Mouse (Mus musculus): Measurements from ENCODE around the gene BC049715. TPM values are rescaled to one million over a fixed set of nuclear protein-coding genes. Genes with fewer than 3 reads are reported as not detected.
A peak's percentile ranks its signal among the peaks of the same experiment; 100 is the strongest.

Gene BC049715
- not detected in 2 replicates for polyA plus RNA-seq (2011; ENCODE audit: insufficient read depth, insufficient read length, low replicate concordance, missing spikeins)

- TF ChIP-seq CTCF (IDR thresholded peaks at IDR 0.05; ENCODE audit: control insufficient read depth, insufficient read depth, low read length) (no peak), POLR2A (IDR thresholded peaks at IDR 0.05; ENCODE audit: borderline replicate concordance, control insufficient read depth, low read depth, low read length) (no peak)
- Histone ChIP-seq H3K4me3 (replicated peaks; ENCODE audit: control insufficient read depth, low read depth, low read length) (peak within 1 kb of the TSS; percentile 98), H3K27ac (ENCODE audit: control insufficient read depth, insufficient read depth, low read depth, low read length, poor library complexity) (peak within 1 kb of the TSS; percentile 89), H3K4me1 (ENCODE audit: control insufficient read depth, insufficient read depth, low read length) (no peaks in the 10 kb centered on the region; the same call in 1 of the 2 replicates)
- WGBS, result under 1% methylated on average over 34 of the region's 34 CpGs
Observed at GRCm38 (mm10) chr6:136827516-136827880, at the start of gene BC049715. BC049715 (plus strand) TSS chr6:136827626.

GRCm38 (mm10) chr6:136781377-136781986, 45.9 kb upstream of the BC049715 start, which contains the start of gene Gucy2c:
Gucy2c (minus strand) TSS chr6:136781765.
- Histone ChIP-seq H3K4me3 (replicated peaks; ENCODE audit: control insufficient read depth, low read depth, low read length) (no peak within 1 kb of the TSS), H3K4me1 (ENCODE audit: control insufficient read depth, insufficient read depth, low read length) (no peaks in the 10 kb centered on the region; the same call in 1 of the 2 replicates), H3K27ac (ENCODE audit: control insufficient read depth, insufficient read depth, low read depth, low read length, poor library complexity) (no peak within 1 kb of the TSS)
- no peak for TF ChIP-seq POLR2A (IDR thresholded peaks at IDR 0.05; ENCODE audit: borderline replicate concordance, control insufficient read depth, low read depth, low read length)
- no peak for TF ChIP-seq CTCF (IDR thresholded peaks at IDR 0.05; ENCODE audit: control insufficient read depth, insufficient read depth, low read length)
- 79% methylated on average over 20 of the region's 20 CpGs for WGBS

GRCm38 (mm10) chr6:136782146-136782545, 45.3 kb upstream of the BC049715 start:
- TF ChIP-seq CTCF (IDR thresholded peaks at IDR 0.05; ENCODE audit: control insufficient read depth, insufficient read depth, low read length) (no peak), POLR2A (IDR thresholded peaks at IDR 0.05; ENCODE audit: borderline replicate concordance, control insufficient read depth, low read depth, low read length) (no peak)
- peaks cover 1% of the 10 kb centered on the region; the same call in 1 of the 2 replicates for H3K4me1 ChIP-seq (ENCODE audit: control insufficient read depth, insufficient read depth, low read length)
- WGBS, result 71% methylated on average over 12 of the region's 12 CpGs
- H3K4me3 ChIP-seq (replicated peaks; ENCODE audit: control insufficient read depth, low read depth, low read length), result no peak overlapping the region
- H3K27ac ChIP-seq (ENCODE audit: control insufficient read depth, insufficient read depth, low read depth, low read length, poor library complexity), result no peak overlapping the region

DNA sequence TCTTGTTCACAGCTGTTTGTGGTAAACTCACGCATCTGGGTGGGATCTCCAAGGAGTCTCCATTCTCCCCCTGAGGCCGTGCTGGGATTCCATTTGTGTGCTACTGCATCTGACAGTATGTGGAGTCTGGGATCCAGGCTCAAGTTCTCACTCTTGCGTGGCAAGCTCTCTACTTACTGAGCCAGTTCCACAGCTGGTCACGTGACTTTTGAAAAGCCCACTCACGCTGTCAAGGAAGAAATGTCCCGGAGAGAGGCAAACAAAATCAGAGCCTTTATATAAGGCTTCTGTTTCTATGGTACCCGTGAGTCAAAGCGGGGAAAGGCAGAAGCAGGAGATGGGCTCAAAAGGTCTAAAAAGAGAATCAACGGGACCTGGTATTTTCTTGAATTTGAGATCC, 44.7 kb upstream of the BC049715 start:
- H3K27ac ChIP-seq (ENCODE audit: control insufficient read depth, insufficient read depth, low read depth, low read length, poor library complexity), result no peak overlapping the region
- H3K4me1 ChIP-seq (ENCODE audit: control insufficient read depth, insufficient read depth, low read length), result peaks cover 1% of the 10 kb centered on the region; the same call in 1 of the 2 replicates
- 85% methylated on average over 9 of the region's 9 CpGs for WGBS
- no peak overlapping the region for H3K4me3 ChIP-seq (replicated peaks; ENCODE audit: control insufficient read depth, low read depth, low read length)
- no peak for TF ChIP-seq POLR2A (IDR thresholded peaks at IDR 0.05; ENCODE audit: borderline replicate concordance, control insufficient read depth, low read depth, low read length)

- TF ChIP-seq CTCF (IDR thresholded peaks at IDR 0.05; ENCODE audit: control insufficient read depth, insufficient read depth, low read length), result no peak
- TF ChIP-seq POLR2A (IDR thresholded peaks at IDR 0.05; ENCODE audit: borderline replicate concordance, control insufficient read depth, low read depth, low read length), result no peak
Observed at GRCm38 (mm10) chr6:136789391-136789971, 37.9 kb upstream of the BC049715 start.

DNA sequence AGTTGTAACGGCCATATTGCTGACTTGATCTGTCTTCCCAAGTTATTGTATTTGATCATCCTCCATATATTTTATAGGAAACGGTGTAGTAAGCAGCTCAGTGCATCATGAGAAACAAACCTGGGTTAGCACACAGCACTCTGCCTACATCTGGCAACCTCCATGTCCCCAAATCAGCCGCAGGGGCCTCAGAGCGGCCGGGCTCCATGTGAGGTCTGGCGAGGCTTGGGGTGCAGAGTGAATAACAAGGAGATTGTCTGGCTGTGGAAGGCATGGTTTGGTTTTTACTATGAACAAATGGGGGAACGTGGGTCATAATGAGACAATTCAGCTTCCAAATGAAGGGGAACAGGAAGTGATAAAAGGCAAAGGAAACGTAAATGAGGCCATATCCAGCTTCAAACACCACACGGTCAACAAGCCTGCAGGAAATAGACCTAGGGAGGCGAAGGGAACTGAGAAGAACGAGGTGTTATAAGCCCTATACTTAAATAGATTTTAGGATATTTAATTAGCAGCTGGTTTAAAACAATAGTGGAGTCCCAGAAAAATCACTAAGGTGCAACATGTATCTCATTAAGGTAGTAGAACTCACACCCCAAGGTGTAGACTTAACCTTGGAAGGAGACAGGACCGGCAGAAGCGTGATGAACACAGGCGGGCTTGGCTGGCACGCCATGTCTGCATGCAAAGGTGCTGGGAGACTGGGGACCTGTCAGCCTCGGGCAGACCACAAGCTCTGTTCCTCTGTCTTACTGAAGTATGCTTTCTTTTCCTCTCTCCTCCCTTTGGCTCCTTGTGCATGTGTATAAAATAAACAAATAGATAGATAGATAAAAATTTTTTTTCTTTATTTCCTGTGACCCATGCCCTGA, 34.3 kb upstream of the BC049715 start:
- no peaks in the 10 kb centered on the region; the same call in 1 of the 2 replicates for H3K4me1 ChIP-seq (ENCODE audit: control insufficient read depth, insufficient read depth, low read length)
- TF ChIP-seq CTCF (IDR thresholded peaks at IDR 0.05; ENCODE audit: control insufficient read depth, insufficient read depth, low read length) (no peak), POLR2A (IDR thresholded peaks at IDR 0.05; ENCODE audit: borderline replicate concordance, control insufficient read depth, low read depth, low read length) (no peak)
- H3K27ac ChIP-seq (ENCODE audit: control insufficient read depth, insufficient read depth, low read depth, low read length, poor library complexity), result no peak overlapping the region
- no peak overlapping the region for H3K4me3 ChIP-seq (replicated peaks; ENCODE audit: control insufficient read depth, low read depth, low read length)
- WGBS, result 27% methylated on average over 16 of the region's 16 CpGs

More at GRCm38 (mm10) chr6:136789391-136789971, 37.9 kb upstream of the BC049715 start:
- Histone ChIP-seq H3K4me1 (ENCODE audit: control insufficient read depth, insufficient read depth, low read length) (peaks cover 1% of the 10 kb centered on the region; the same call in 1 of the 2 replicates), H3K4me3 (replicated peaks; ENCODE audit: control insufficient read depth, low read depth, low read length) (no peak overlapping the region), H3K27ac (ENCODE audit: control insufficient read depth, insufficient read depth, low read depth, low read length, poor library complexity) (no peak overlapping the region)
- 62% methylated on average over 5 of the region's 5 CpGs for WGBS

DNA sequence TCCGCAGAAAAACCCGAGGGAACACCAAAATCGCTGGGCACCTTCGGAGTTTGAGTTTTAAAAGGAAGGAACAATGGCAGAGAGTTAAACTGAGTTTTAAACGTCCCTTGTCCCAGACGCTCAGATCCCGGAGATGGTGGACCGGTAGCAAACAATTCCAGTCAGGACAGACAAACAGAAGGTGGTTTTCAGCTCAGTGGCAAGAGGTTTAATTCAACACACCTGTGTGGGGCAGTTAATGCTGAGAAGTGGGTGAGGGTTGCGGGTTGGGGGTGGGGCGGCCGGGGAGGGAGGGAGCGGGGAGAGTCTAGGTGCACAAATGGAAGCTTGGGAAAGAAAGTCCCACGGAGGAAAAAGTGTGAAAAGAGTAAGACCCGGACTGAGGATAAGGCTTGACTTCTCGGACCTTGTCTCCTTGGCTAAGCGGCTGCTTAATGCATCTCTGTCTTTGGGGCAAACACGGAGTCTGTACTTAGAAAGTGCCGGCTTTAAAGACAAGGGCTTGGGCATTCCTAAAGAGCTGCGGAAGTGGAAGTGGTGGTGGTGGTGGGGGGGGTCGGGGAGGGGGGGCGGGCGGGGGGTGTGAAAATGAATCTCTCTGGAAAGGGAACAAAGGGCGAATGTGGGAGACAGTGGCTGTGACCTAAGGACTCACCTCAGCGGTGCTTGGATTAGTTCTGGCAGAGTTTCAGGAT, 33.4 kb upstream of the BC049715 start:
- Histone ChIP-seq H3K4me3 (replicated peaks; ENCODE audit: control insufficient read depth, low read depth, low read length) (no peak overlapping the region), H3K27ac (ENCODE audit: control insufficient read depth, insufficient read depth, low read depth, low read length, poor library complexity) (no peak overlapping the region), H3K4me1 (ENCODE audit: control insufficient read depth, insufficient read depth, low read length) (no peaks in the 10 kb centered on the region; the same call in 1 of the 2 replicates)
- WGBS, result 1% methylated on average over 24 of the region's 24 CpGs
- TF ChIP-seq POLR2A (IDR thresholded peaks at IDR 0.05; ENCODE audit: borderline replicate concordance, control insufficient read depth, low read depth, low read length) (no peak), CTCF (IDR thresholded peaks at IDR 0.05; ENCODE audit: control insufficient read depth, insufficient read depth, low read length) (no peak)
